Mouse (Mus musculus): ENCODE data around the gene Tmem33.

DNA sequence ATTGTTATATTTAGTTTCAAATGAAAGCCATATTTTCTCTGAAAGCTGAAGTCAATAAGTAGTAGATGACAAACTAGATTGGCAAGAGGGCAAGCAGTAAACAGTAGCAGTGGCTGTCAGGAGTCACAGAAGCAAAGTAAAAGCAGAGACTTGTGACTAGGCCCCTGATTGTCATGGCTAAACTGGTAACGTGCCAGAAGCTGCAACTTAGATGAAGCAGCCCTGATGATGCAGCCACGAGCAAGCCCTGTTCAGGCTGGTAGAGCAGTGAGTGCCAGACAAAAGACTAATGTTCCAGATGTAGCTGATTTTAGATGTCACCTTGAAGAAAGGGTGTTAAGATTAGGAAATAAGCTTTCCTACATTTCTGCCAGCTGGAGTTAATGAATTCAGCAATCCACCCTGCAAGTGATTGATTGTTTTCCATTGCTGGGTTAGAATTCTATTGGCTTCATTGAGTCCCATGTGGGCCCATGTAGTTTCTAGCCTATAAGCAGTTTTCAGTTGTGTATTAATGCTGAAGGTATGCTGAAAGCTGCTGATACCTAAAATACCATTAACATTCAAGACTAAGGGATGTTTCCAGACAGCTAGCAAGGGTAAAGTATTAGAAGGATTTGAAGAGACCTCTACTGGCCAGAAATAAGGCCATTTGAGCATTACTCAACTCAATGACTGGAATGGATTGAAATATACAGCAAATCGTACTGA lies 51.6 kb downstream of the Tmem33 start:
- TF ChIP-seq GATA1 (IDR thresholded peaks at IDR 0.05; ENCODE audit: borderline replicate concordance, low read length), result no peak
- TF ChIP-seq FLI1 (IDR thresholded peaks at IDR 0.05; ENCODE audit: low read length), result no peak

Measured in megakaryocyte, embryonic 14.5 days (primary cell).